Mouse (Mus musculus): ENCODE measurements at regions not wholly inside any gene's neighbourhood (a gene's known extent, or its start where the extent isn't known, plus 50 kb on each side); places are given as distances from the start of the nearest gene placed in this dataset.

DNA sequence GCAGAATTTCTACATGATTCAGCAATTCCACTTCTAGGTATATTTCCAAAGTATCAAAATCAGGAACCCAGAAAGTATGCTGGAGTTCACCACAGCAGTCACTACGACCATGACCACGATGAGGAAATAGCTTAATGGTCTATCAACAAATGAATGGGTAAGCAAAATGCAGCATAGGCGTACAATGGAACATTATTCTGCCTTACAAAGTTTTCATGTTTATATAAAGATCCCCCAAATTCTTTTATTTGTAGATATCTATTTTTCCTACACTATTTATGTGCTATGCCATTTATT lies 71.4 kb upstream of the Mark1 start:
- TF ChIP-seq CTCF (conservative IDR thresholded peaks at IDR 0.05; ENCODE audit: insufficient read depth, insufficient read length, low read depth, low read length) (no peak), POLR2A (IDR thresholded peaks at IDR 0.05; ENCODE audit: low read depth, low read length) (no peak)

Data from kidney, adult 2 months (tissue).